Mouse (Mus musculus): ENCODE data around the gene Dock9. TPM values are rescaled to one million over a fixed set of nuclear protein-coding genes. Genes with fewer than 3 reads are reported as not detected.

Dock9 gene
- total and polyA plus RNA-seq, 3 experiments: 3.4 to 21.7 (median 9.3) TPM

GRCm38 (mm10) chr14:121596631-121597030, 201.0 kb downstream of the Dock9 start:
- H3K4me1 ChIP-seq (ENCODE audit: insufficient read depth, low read depth, low read length): no peaks in the 10 kb centered on the region
- ATAC-seq (ENCODE audit: extremely low read depth, insufficient number of reproducible peaks, low FRiP score, poor library complexity, severe bottlenecking): no peak
- no peak for TF ChIP-seq TAL1 (conservative IDR thresholded peaks at IDR 0.05; ENCODE audit: low read depth, low read length)
- TF ChIP-seq CTCF (IDR thresholded peaks at IDR 0.05; ENCODE audit: low read depth, low read length): no peak
- TF ChIP-seq POLR2AphosphoS5 (IDR thresholded peaks at IDR 0.05; ENCODE audit: insufficient replicate concordance, low read depth, low read length): no peak
- TF ChIP-seq GATA2 (IDR thresholded peaks at IDR 0.05; ENCODE audit: borderline replicate concordance, low read depth, low read length): no peak
- TF ChIP-seq GATA1 (IDR thresholded peaks at IDR 0.05; ENCODE audit: borderline replicate concordance, low read length): no peak

GRCm38 (mm10) chr14:121594684-121595083, 203.0 kb downstream of the Dock9 start:
- ATAC-seq (ENCODE audit: extremely low read depth, insufficient number of reproducible peaks, low FRiP score, poor library complexity, severe bottlenecking) (no peak), DNase-seq (ENCODE audit: low spot score) (no peak)
- no peaks in the 10 kb centered on the region for H3K9me3 ChIP-seq (replicated peaks)
- H3K4me1 ChIP-seq (ENCODE audit: insufficient read depth, low read depth, low read length): no peaks in the 10 kb centered on the region
- H3K36me3 ChIP-seq (replicated peaks): peaks cover 34% of the 10 kb centered on the region
- no peak for TF ChIP-seq CTCF (IDR thresholded peaks at IDR 0.05; ENCODE audit: low read depth, low read length)
- TF ChIP-seq GATA1 (IDR thresholded peaks at IDR 0.05; ENCODE audit: borderline replicate concordance, low read length): no peak
- TF ChIP-seq GATA2 (IDR thresholded peaks at IDR 0.05; ENCODE audit: borderline replicate concordance, low read depth, low read length): no peak
- H3K27me3 ChIP-seq (ENCODE audit: insufficient read depth, low read length): no peaks in the 10 kb centered on the region; the same call in 1 of the 2 replicates
- no peak overlapping the region for H3K4me3 ChIP-seq (ENCODE audit: low read depth, low read length)

More at GRCm38 (mm10) chr14:121596631-121597030, 201.0 kb downstream of the Dock9 start:
- no peaks in the 10 kb centered on the region; the same call in 1 of the 2 replicates for H3K27me3 ChIP-seq (ENCODE audit: insufficient read depth, low read length)
- peaks cover 21% of the 10 kb centered on the region for H3K36me3 ChIP-seq (replicated peaks)
- H3K9me3 ChIP-seq (replicated peaks): no peaks in the 10 kb centered on the region
- H3K4me3 ChIP-seq (ENCODE audit: low read depth, low read length): no peak overlapping the region
- DNase-seq (ENCODE audit: low spot score): no peak

- H3K36me3 ChIP-seq (replicated peaks): peaks cover 31% of the 10 kb centered on the region
- no peaks in the 10 kb centered on the region for H3K4me1 ChIP-seq (ENCODE audit: insufficient read depth, low read depth, low read length)
- TF ChIP-seq TAL1 (conservative IDR thresholded peaks at IDR 0.05; ENCODE audit: low read depth, low read length) (no peak), GATA1 (IDR thresholded peaks at IDR 0.05; ENCODE audit: borderline replicate concordance, low read length) (no peak), POLR2AphosphoS5 (IDR thresholded peaks at IDR 0.05; ENCODE audit: insufficient replicate concordance, low read depth, low read length) (no peak), CTCF (IDR thresholded peaks at IDR 0.05; ENCODE audit: low read depth, low read length) (no peak), GATA2 (IDR thresholded peaks at IDR 0.05; ENCODE audit: borderline replicate concordance, low read depth, low read length) (no peak)
- ATAC-seq (ENCODE audit: extremely low read depth, insufficient number of reproducible peaks, low FRiP score, poor library complexity, severe bottlenecking) (no peak), DNase-seq (ENCODE audit: low spot score) (no peak)
- no peak overlapping the region for H3K4me3 ChIP-seq (ENCODE audit: low read depth, low read length)
- no peaks in the 10 kb centered on the region; the same call in 1 of the 2 replicates for H3K27me3 ChIP-seq (ENCODE audit: insufficient read depth, low read length)
- H3K9me3 ChIP-seq (replicated peaks): no peaks in the 10 kb centered on the region
These were observed 204.2 kb downstream of the Dock9 start for GRCm38 (mm10) chr14:121593313-121593929.

GRCm38 (mm10) chr14:121592890-121593289, 204.7 kb downstream of the Dock9 start:
- no peak for DNase-seq (ENCODE audit: low spot score)

GRCm38 (mm10) chr14:121592356-121592755, 205.3 kb downstream of the Dock9 start:
- Histone ChIP-seq H3K4me3 (ENCODE audit: low read depth, low read length) (no peak overlapping the region), H3K27me3 (ENCODE audit: insufficient read depth, low read length) (no peaks in the 10 kb centered on the region; the same call in 1 of the 2 replicates), H3K4me1 (ENCODE audit: insufficient read depth, low read depth, low read length) (no peaks in the 10 kb centered on the region), H3K36me3 (replicated peaks) (peaks cover 28% of the 10 kb centered on the region), H3K9me3 (replicated peaks) (no peaks in the 10 kb centered on the region)
- TF ChIP-seq GATA1 (IDR thresholded peaks at IDR 0.05; ENCODE audit: borderline replicate concordance, low read length) (no peak), CTCF (IDR thresholded peaks at IDR 0.05; ENCODE audit: low read depth, low read length) (no peak)
- ATAC-seq (ENCODE audit: extremely low read depth, insufficient number of reproducible peaks, low FRiP score, poor library complexity, severe bottlenecking) (no peak), DNase-seq (ENCODE audit: low spot score) (no peak)

More at GRCm38 (mm10) chr14:121592890-121593289, 204.7 kb downstream of the Dock9 start:
- no peak for ATAC-seq (ENCODE audit: extremely low read depth, insufficient number of reproducible peaks, low FRiP score, poor library complexity, severe bottlenecking)
- Histone ChIP-seq H3K9me3 (replicated peaks) (no peaks in the 10 kb centered on the region), H3K27me3 (ENCODE audit: insufficient read depth, low read length) (no peaks in the 10 kb centered on the region; the same call in 1 of the 2 replicates), H3K36me3 (replicated peaks) (peaks cover 28% of the 10 kb centered on the region), H3K4me3 (ENCODE audit: low read depth, low read length) (no peak overlapping the region), H3K4me1 (ENCODE audit: insufficient read depth, low read depth, low read length) (no peaks in the 10 kb centered on the region)
- TF ChIP-seq GATA1 (IDR thresholded peaks at IDR 0.05; ENCODE audit: borderline replicate concordance, low read length) (no peak), POLR2AphosphoS5 (IDR thresholded peaks at IDR 0.05; ENCODE audit: insufficient replicate concordance, low read depth, low read length) (no peak), TAL1 (conservative IDR thresholded peaks at IDR 0.05; ENCODE audit: low read depth, low read length) (no peak), GATA2 (IDR thresholded peaks at IDR 0.05; ENCODE audit: borderline replicate concordance, low read depth, low read length) (no peak), CTCF (IDR thresholded peaks at IDR 0.05; ENCODE audit: low read depth, low read length) (no peak)

GRCm38 (mm10) chr14:121589097-121589725, 208.4 kb downstream of the Dock9 start:
- peak; percentile 63 for DNase-seq (ENCODE audit: low spot score)
- Histone ChIP-seq H3K4me1 (ENCODE audit: insufficient read depth, low read depth, low read length) (peaks cover 4% of the 10 kb centered on the region; the same call in 1 of the 2 replicates), H3K9me3 (replicated peaks) (no peaks in the 10 kb centered on the region), H3K27me3 (ENCODE audit: insufficient read depth, low read length) (no peaks in the 10 kb centered on the region; the same call in 1 of the 2 replicates), H3K36me3 (replicated peaks) (peaks cover 25% of the 10 kb centered on the region), H3K4me3 (ENCODE audit: low read depth, low read length) (no peak overlapping the region)
- TF ChIP-seq POLR2AphosphoS5 (IDR thresholded peaks at IDR 0.05; ENCODE audit: insufficient replicate concordance, low read depth, low read length) (no peak), CTCF (IDR thresholded peaks at IDR 0.05; ENCODE audit: low read depth, low read length) (peak; percentile 67)
- ATAC-seq (ENCODE audit: extremely low read depth, insufficient number of reproducible peaks, low FRiP score, poor library complexity, severe bottlenecking): peak; percentile 59

Data from G1E (cell line).